Mouse (Mus musculus) embryonic facial prominence, embryonic 10.5 days (tissue): ENCODE results near the gene Wbp4. TPM values are rescaled to one million over a fixed set of nuclear protein-coding genes. Genes with fewer than 3 reads are reported as not detected.
"Not testable (repeated sequence)": the region's sequence is repeated elsewhere in the genome, so short reads cannot be mapped to it uniquely, and the experiment has no call there.

Source experiments
- DNase-seq: peaks from one replicate; pipeline ENCODE4 v3.0.0-alpha.2; 2017; ENCODE audit warnings: low spot score
- H3K27ac ChIP-seq: fragments of 300-500 bp; sonication (generic); replicated peaks from 2 replicates; pipeline ENCODE4 v1.5.1; 2016; ENCODE audit warnings: mild to moderate bottlenecking
- H3K27me3 ChIP-seq: fragments of 300-500 bp; sonication (generic); replicated peaks from 2 replicates; pipeline ENCODE4 v1.6.1; 2016; ENCODE audit warnings: low read depth, mild to moderate bottlenecking; ENCODE audit not compliant: poor library complexity, severe bottlenecking
- H3K36me3 ChIP-seq: fragments of 300-500 bp; sonication (generic); replicated peaks from 2 replicates; pipeline ENCODE4 v1.6.1; 2016; ENCODE audit warnings: mild to moderate bottlenecking, moderate library complexity
- H3K4me1 ChIP-seq: fragments of 300-500 bp; sonication (generic); 2 replicates; pipeline ENCODE4 v1.6.1; 2016
- H3K4me3 ChIP-seq: fragments of 300-500 bp; sonication (generic); 2 replicates; pipeline ENCODE4 v1.5.1; 2016; ENCODE audit warnings: mild to moderate bottlenecking, moderate library complexity
- H3K9me3 ChIP-seq: fragments of 300-500 bp; sonication (generic); 2 replicates; pipeline ENCODE4 v1.6.1; 2016; ENCODE audit warnings: mild to moderate bottlenecking
- WGBS: fragments of 180-500 bp; shearing (Covaris S2); methylation state at CpG from one replicate; pipeline ENCODE4 v1.1.7; 2016; 5-methylcytosine and 5-hydroxymethylcytosine counted together
- polyA plus RNA-seq: library from polyadenylated mRNA; unstranded; fragments of >200 nt; fragmentation: Nextera tagmentation; extraction: Ambion mirVana; gene quantifications from 2 replicates; pipeline ENCODE4 v1.2.1, GENCODE M21; 2016

Wbp4 gene
- polyA plus RNA-seq, 1 experiment from 2014 or later: 54.8 TPM

DNA sequence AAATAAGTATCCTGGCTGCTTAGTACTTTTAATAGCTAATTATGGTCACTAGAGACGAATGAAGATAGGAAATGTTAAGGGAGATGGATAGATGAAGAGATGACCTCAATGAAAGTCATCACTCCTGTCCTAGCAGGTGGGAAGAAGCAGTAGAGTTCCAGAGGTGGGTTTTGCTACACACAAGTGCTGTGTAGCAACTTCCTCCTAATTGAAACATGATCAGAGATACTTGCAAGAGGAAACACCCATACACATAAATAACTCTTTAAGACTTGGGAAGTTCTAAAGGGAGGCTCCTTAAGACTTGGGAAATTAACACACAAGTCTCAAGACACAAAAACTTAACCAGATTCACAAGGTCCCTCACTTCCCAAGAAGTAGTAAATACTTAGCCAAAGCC is 47.3 kb downstream of the Wbp4 start:
- Histone ChIP-seq H3K9me3 (peaks cover 4% of the 10 kb centered on the region; the same call in 1 of the 2 replicates), H3K27ac (no peak overlapping the region), H3K4me1 (no peaks in the 10 kb centered on the region), H3K4me3 (no peak overlapping the region), H3K36me3 (peaks cover 9% of the 10 kb centered on the region), H3K27me3 (no peaks in the 10 kb centered on the region)
- WGBS: 77% methylated on average over 1 of the region's 1 CpGs
- DNase-seq: no peak

DNA sequence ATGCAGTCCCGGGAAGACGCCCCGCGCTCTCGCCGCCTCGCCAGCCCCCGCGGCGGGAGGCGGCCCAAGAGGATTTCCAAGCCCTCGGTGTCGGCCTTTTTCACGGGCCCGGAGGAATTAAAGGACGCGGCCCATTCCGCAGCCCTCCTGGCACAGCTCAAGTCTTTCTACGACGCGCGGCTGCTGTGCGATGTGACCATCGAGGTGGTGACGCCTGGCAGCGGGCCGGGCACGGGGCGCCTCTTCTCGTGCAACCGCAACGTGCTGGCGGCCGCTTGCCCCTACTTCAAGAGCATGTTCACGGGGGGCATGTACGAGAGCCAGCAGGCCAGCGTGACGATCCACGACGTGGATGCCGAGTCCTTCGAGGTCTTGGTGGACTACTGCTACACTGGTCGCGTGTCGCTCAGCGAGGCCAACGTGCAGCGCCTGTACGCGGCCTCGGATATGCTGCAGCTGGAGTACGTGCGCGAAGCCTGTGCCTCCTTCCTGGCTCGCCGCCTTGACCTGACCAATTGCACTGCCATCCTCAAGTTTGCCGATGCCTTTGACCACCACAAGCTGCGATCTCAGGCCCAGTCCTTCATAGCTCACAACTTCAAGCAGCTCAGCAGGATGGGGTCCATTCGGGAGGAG is 54.5 kb downstream of the Wbp4 start:
- H3K9me3 ChIP-seq: peaks cover 18% of the 10 kb centered on the region
- H3K27ac ChIP-seq: peak overlapping the region; percentile 88
- peaks cover 25% of the 10 kb centered on the region for H3K36me3 ChIP-seq
- not testable (repeated sequence) for H3K27me3 ChIP-seq, H3K4me1 ChIP-seq, DNase-seq
- peak overlapping the region; percentile 66 for H3K4me3 ChIP-seq
- 45% methylated on average over 14 of the region's 59 CpGs for WGBS

DNA sequence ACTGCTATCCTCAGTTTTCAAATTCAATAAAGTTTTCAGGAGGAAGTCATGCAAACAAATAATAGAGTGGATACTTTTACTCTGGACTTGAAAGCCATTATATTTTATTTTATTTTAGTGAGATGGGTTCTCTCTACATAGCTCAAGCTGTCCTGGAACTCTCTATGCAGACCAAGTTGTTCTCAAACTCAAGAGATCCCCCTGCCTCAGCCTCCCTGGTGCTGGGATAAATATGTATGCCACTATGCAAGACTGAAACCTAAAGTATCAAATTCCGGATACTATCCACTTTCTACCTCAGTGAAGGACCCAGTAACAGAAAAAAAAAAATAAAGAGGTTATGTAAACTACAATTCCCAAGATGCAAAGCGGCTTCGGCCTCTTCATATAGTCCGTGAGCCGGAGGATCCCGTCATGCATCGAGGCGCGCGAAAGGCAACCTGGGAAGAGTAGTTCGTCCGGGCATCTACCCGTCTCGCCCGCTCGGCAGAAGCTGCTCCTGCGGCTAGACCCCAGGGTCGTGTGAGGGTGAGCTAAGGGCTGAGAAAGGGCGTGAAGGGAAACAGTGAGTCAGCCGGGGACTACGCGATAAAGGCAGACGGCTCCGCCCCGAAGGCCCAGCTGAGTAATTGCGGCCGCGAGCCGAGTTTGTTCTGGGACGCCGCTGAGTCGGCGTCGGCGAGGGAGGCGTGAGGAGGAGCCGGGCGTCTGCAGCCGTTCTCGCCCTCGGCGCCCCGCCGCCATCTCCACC is 55.2 kb downstream of the Wbp4 start, which contains the start of gene Kbtbd7:
TSS of gene Kbtbd7 (plus strand) at position 533 of the 751 bp plus-strand sequence.
- peak within 1 kb of the TSS; percentile 88 for H3K27ac ChIP-seq
- DNase-seq: peak; percentile 94
- H3K36me3 ChIP-seq: peaks cover 21% of the 10 kb centered on the region
- H3K9me3 ChIP-seq: peaks cover 15% of the 10 kb centered on the region
- H3K4me3 ChIP-seq: peak within 1 kb of the TSS; percentile 66
- WGBS: under 1% methylated on average over 44 of the region's 44 CpGs
- H3K4me1 ChIP-seq: no peaks in the 10 kb centered on the region
- no peaks in the 10 kb centered on the region for H3K27me3 ChIP-seq

DNA sequence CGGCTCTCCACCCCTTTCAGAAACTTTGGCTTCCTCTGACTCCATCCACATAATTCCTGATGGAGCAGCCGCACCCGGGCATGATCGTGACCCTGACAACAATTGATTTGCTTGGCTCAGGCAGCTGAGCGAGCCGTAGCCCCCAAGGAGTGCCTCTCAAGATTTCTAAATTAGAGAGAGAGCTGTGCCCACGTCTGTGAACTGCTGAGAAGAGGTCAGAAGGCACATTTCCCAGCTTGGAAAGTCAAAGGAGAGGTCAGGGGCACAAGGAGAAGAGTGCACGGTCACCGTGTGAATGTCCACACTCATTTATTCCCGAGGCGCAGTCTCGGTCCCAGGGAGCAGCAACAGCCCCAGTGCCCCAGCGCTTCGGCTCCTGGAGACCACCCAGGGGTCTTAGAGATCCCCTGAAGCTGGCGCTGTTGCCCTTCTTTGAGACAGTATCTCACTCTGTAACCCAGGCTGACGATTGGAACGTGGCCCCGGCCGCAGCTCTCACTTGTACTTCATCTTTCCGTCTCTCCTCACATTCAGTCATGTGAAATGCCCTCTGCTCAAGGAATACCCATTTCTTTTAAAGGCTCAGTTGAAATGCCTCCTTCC is 61.1 kb downstream of the Wbp4 start:
- DNase-seq: peak; percentile 33
- Histone ChIP-seq H3K4me1 (peaks cover 10% of the 10 kb centered on the region), H3K36me3 (peaks cover 5% of the 10 kb centered on the region; the same call in 1 of the 2 replicates), H3K4me3 (no peak overlapping the region), H3K9me3 (no peaks in the 10 kb centered on the region), H3K27ac (peak overlapping the region; percentile 44; the same call in 1 of the 2 replicates), H3K27me3 (no peaks in the 10 kb centered on the region)
- WGBS: 55% methylated on average over 20 of the region's 20 CpGs

DNA sequence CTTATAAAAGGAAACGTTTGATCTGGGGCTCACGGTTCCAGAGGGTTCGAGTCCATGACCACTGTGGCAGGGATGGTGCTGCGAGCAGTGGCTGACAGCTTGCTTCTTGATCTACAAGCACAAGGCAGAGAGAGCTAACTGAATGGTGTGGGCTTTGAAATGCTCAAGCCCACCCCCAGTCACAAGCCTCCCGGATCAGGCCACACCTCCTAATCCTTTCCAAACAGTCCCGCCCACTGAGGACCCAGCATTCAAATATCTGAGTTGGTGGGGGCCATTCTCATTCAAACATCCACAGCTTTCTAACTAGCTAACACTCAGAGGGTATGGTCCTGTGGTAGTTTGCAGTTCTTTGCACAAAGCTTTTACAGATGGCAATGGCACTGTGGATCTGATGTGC is 68.2 kb downstream of the Wbp4 start:
- WGBS: 83% methylated on average over 6 of the region's 6 CpGs
- H3K4me3 ChIP-seq: no peak overlapping the region
- no peaks in the 10 kb centered on the region for H3K4me1 ChIP-seq
- peaks cover 16% of the 10 kb centered on the region for H3K36me3 ChIP-seq
- H3K27ac ChIP-seq: no peak overlapping the region
- no peaks in the 10 kb centered on the region for H3K27me3 ChIP-seq
- no peak for DNase-seq
- no peaks in the 10 kb centered on the region for H3K9me3 ChIP-seq

DNA sequence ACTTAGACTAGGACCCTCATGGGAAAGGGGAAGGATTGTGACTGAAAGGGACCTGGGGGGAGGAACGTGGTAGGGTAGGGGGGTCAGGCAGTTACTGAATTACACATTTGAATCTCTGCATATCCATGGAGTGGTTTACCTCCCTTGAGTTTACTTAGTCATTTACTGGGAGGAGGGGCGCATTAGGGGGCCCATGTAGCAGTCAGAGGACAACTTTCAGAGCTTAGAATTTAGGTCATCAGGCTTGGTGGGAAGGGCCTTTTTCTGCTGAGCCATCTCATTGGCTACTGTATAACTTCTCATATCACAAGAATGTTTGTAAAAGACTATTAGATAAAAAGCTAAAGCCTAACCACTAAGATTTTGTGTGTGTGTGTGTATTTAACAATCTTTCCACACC is 70.7 kb downstream of the Wbp4 start:
- Histone ChIP-seq H3K27ac (no peak overlapping the region), H3K27me3 (no peaks in the 10 kb centered on the region), H3K9me3 (no peaks in the 10 kb centered on the region), H3K4me3 (no peak overlapping the region), H3K36me3 (peaks cover 20% of the 10 kb centered on the region), H3K4me1 (no peaks in the 10 kb centered on the region)
- 76% methylated on average over 2 of the region's 2 CpGs for WGBS
- no peak for DNase-seq

Other genes with a start within 250 kb of the Wbp4 start
- gene Zfp957, start 234.2 kb downstream of the Wbp4 start, polyA plus RNA-seq: not detected in 2 replicates
- gene Rgcc, start 179.9 kb downstream of the Wbp4 start, polyA plus RNA-seq: 30.3 and 48.2 TPM in 2 replicates
- 46.8 and 50.6 TPM in 2 replicates for gene Naa16, start 90.7 kb downstream of the Wbp4 start, polyA plus RNA-seq
- gene Mtrf1, start 83.7 kb downstream of the Wbp4 start, polyA plus RNA-seq: 8.2 and 9.6 TPM in 2 replicates
- gene Kbtbd7, start 55.0 kb downstream of the Wbp4 start, polyA plus RNA-seq: 12.1 and 13.3 TPM in 2 replicates
- gene Kbtbd6, start 29.7 kb downstream of the Wbp4 start, polyA plus RNA-seq: 5.1 and 6.1 TPM in 2 replicates
- gene Elf1, start 326 bp downstream of the Wbp4 start, polyA plus RNA-seq: 5.4 and 5.9 TPM in 2 replicates
- 151 and 155 TPM in 2 replicates for gene Sugt1, start 106.2 kb upstream of the Wbp4 start, polyA plus RNA-seq
- 2.4 and 5.5 TPM in 2 replicates for gene Cnmd, start 180.7 kb upstream of the Wbp4 start, polyA plus RNA-seq